Mouse (Mus musculus): ENCODE data around the gene Clns1a.

GRCm38 (mm10) chr7:97726080-97726479, 29.6 kb downstream of the Clns1a start:
- TF ChIP-seq FLI1 (IDR thresholded peaks at IDR 0.05; ENCODE audit: low read length): no peak
- TF ChIP-seq GATA1 (IDR thresholded peaks at IDR 0.05; ENCODE audit: borderline replicate concordance, low read length): no peak

All from megakaryocyte, embryonic 14.5 days (primary cell).